Mouse (Mus musculus) 416B (cell line): ENCODE results near the gene Slco6c1.

Experiments
- DNase-seq: peaks from one replicate; pipeline ENCODE4 v3.0.0; 2011; ENCODE audit warnings: low read depth

Gene Slco6c1

DNA sequence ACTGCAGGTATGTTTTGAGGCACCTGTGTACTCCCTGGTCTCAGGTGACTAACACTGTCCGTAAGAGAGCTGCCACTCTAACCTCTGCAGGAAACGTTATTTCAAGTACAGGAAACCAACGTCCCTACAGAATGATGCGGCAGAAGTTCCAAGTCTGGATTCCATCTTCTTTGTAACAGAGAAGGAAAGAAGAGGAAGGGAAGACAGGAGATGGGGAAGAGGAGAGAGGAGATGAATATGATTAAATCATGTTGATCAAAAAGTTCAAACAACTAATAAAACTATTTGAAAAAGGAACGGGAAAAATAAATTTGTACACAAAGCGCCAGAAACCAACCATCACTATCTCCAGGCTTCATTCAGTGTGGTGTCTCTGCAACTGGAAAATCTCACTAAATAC lies at the start of gene Slco6c1:
Gene Slco6c1 (minus strand): TSS at position 101 of the 400 bp plus-strand sequence.
- no peak for DNase-seq

DNA sequence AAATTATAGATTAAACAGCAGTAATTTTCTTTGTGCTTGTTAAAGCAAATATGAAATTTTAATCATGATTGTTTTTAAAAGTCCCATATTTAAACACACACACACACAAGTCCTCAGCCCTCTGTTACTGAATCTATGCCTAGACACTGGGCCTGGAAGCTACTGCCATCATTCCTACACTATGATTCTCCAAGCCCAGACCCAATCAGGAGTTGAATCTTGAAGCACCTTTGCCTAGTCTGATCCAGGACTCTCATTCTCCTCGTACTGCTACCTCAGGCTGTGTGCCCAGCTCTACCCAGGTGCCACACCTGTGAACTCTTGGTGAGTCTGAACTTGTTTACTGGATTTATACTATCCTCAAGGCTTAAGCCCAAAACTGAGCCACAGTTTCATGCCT lies 89.1 kb downstream of the Slco6c1 start:
- no peak for DNase-seq

- DNase-seq = peak; percentile 68
Measured at GRCm38 (mm10) chr1:97038548-97038947, 89.6 kb downstream of the Slco6c1 start.

- DNase-seq = peak; percentile 40
Measured at GRCm38 (mm10) chr1:97037955-97038354, 90.1 kb downstream of the Slco6c1 start.

DNA sequence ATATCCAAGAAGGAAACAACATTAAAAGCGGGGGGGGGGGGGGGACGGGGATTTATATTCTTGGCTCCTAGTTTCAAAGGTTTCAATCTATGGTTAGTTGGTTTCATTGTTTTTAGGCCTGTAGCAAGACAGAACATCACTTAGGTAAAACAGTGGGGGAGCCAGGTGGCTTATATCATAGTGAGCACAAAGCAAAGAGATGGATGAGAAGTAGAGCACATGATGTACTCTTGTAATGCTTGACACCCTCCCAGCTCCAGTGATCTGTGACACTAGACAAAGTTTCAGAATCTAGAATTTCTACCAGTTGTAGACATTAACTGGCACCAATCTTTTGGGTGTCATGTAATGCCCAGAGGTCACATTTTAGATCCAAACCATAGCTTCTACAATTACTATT lies 106.7 kb downstream of the Slco6c1 start:
- no peak for DNase-seq

DNA sequence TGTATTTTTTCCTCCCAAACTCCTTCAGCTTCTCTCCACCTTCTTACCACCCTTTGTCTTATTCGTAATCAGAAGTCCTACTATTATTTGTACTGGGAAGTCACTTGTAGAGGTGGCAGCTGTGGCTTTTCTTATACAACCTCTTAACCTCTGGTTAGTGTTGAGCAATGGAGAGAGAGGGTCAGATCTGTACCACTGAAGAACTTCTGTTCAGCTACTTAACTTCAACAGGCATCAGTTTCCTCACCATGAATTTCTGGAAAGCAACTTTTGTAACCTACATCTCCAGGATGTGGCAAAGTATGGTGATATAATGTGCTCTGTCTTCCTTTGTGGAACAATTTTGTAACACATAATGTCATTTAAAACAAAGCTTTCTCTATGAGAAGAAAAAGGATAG lies 108.7 kb downstream of the Slco6c1 start:
- peak; percentile 41 for DNase-seq

DNA sequence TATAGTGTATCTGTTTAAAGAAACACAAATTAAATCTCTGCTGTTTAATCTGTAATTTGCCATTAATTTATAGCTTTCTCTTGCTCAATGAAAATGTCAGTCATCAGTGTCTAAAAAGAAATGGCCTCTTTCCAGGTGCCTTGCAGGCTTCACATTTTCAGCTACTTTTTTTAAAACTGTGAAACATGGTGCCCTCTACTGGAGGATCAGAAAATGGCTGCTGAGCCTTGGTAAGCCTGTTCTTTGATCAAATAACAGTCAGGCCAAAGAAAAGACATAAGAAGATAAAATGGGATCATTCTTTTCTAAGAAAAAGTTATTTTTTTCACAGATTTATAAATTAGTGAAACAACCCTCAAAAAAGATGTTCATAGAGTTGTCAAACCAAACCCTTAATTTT lies 109.1 kb downstream of the Slco6c1 start:
- DNase-seq = peak; percentile 52
